In the genomic region with DNA sequence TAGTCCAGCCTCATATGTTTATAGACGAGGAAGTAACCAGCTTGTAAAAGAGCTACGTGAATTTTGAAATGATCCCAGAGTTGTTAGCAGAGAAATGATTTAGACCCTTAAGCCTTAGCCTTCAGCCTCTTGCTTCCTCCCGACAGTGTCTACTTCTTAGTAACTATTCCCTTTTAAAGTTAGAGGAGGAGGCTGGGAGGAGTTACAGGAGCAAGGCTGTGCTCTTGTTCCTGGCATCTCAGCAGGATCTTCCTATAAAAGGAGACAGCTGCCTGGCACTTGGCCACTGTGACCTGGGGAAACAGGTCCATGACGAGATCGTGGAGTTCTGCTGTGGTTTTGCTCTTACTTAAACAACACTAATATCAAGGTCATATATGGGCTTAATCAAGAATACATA, we compare ENCODE assay signal across 16 mouse cellular contexts.
DNase-seq lines count a peak whose midpoint lies in the region; ATAC-seq and TF ChIP-seq lines count a peak whose summit lies in the region.
"Had no signal": no experiment of that assay in that cellular context is flagged by ENCODE, and none has a peak within 500 bp of the region (broad histone marks: within the 10 kb centered on the region; RNA-seq: fewer than 3 reads in every experiment).

No protein-coding gene starts in this region.

- intact Hi-C loops in gastrocnemius, postnatal 36 days (cut with DNase I): no loop called here

- peak; percentile 52 for DNase-seq in intestine, embryonic 14.5 days (ENCODE audit: low spot score)
- peak; percentile 8 to 11 for DNase-seq in gastrocnemius, postnatal 36 days
- DNase-seq in kidney, postnatal 14 days: peak; percentile 65
- peak; percentile 72 for DNase-seq in urinary bladder, postnatal 14 days (ENCODE audit: low spot score)
- DNase-seq in B cell, adult 2 months: no peak
- DNase-seq in layer of hippocampus, postnatal 10 days (ENCODE audit: low spot score in 2 of 2): no peak
- DNase-seq: cerebellum, adult 8-10 months; lung, adult 2 months; right cerebral cortex, adult 18-20 months; thymus, postnatal 14 days had no signal

- no peak overlapping the region for H3K4me2 ChIP-seq in intestine, embryonic 14.5 days (ENCODE audit: low read length)
- H3K4me2 ChIP-seq in intestine, postnatal 0 days (replicated peaks; ENCODE audit: low read depth): no peak overlapping the region
- H3K4me2 ChIP-seq in hindbrain, embryonic 16.5 days (ENCODE audit: low read length): no peak overlapping the region
- H3K4me2 ChIP-seq: midbrain, embryonic 11.5 days had no signal

- TF ChIP-seq CTCF in intestine, postnatal 0 days (IDR thresholded peaks at IDR 0.05; ENCODE audit: low read depth): no peak

- H3K27me3 ChIP-seq in intestine, embryonic 14.5 days (replicated peaks; ENCODE audit: control insufficient read depth, insufficient read depth, low read length): no peaks in the 10 kb centered on the region
- no peaks in the 10 kb centered on the region for H3K27me3 ChIP-seq in intestine, postnatal 0 days (replicated peaks; ENCODE audit: control insufficient read depth, insufficient read depth, low read length)
- no peaks in the 10 kb centered on the region for H3K27me3 ChIP-seq in hindbrain, embryonic 16.5 days (replicated peaks; ENCODE audit: control insufficient read depth, insufficient read depth, low read length)
- H3K27me3 ChIP-seq: CH12.LX, Patski had no signal

- H3K27ac ChIP-seq in intestine, embryonic 14.5 days (ENCODE audit: low read depth): no peak overlapping the region
- no peak overlapping the region for H3K27ac ChIP-seq in intestine, postnatal 0 days (ENCODE audit: low read depth, low read length)
- no peak overlapping the region for H3K27ac ChIP-seq in hindbrain, embryonic 16.5 days (ENCODE audit: low read depth, low read length)
- H3K27ac ChIP-seq: forebrain, embryonic 10.5 days had no signal

- H3K9me3 ChIP-seq in intestine, embryonic 14.5 days (ENCODE audit: control insufficient read depth, low read length): no peaks in the 10 kb centered on the region
- no peaks in the 10 kb centered on the region for H3K9me3 ChIP-seq in intestine, postnatal 0 days (ENCODE audit: control insufficient read depth)
- H3K9me3 ChIP-seq in hindbrain, embryonic 16.5 days (ENCODE audit: control insufficient read depth, low read length): no peaks in the 10 kb centered on the region
- H3K9me3 ChIP-seq: forebrain, embryonic 10.5 days had no signal

- H3K4me1 ChIP-seq in intestine, embryonic 14.5 days (replicated peaks; ENCODE audit: control insufficient read depth, insufficient read depth, low read length): peaks cover 4% of the 10 kb centered on the region; the same call in 1 of the 2 replicates
- no peaks in the 10 kb centered on the region for H3K4me1 ChIP-seq in intestine, postnatal 0 days (replicated peaks; ENCODE audit: control insufficient read depth, insufficient read depth, low read length)
- H3K4me1 ChIP-seq in hindbrain, embryonic 16.5 days (ENCODE audit: control insufficient read depth, insufficient read depth, low read depth, low read length): no peaks in the 10 kb centered on the region
- H3K4me1 ChIP-seq: forebrain, embryonic 10.5 days had no signal

- ATAC-seq in intestine, embryonic 14.5 days (replicated peaks; ENCODE audit: low FRiP score, low TSS enrichment, low read depth): no peak
- ATAC-seq in intestine, postnatal 0 days: no peak
- no peak for ATAC-seq in hindbrain, embryonic 16.5 days
- ATAC-seq: Patski had no signal

- no peak overlapping the region for H3K9ac ChIP-seq in intestine, embryonic 14.5 days (ENCODE audit: low read length)
- H3K9ac ChIP-seq in intestine, postnatal 0 days (ENCODE audit: low read depth, low read length): no peak overlapping the region
- H3K9ac ChIP-seq in hindbrain, embryonic 16.5 days (ENCODE audit: low read depth, low read length): no peak overlapping the region

- no peak overlapping the region for H3K4me3 ChIP-seq in intestine, embryonic 14.5 days (ENCODE audit: low read depth, low read length)
- H3K4me3 ChIP-seq in intestine, postnatal 0 days (ENCODE audit: low read depth, low read length): no peak overlapping the region
- no peak overlapping the region for H3K4me3 ChIP-seq in hindbrain, embryonic 16.5 days (ENCODE audit: low read length)
- H3K4me3 ChIP-seq: forebrain, embryonic 10.5 days had no signal

- H3K36me3 ChIP-seq in intestine, embryonic 14.5 days (ENCODE audit: control insufficient read depth, insufficient read depth, low read length): no peaks in the 10 kb centered on the region
- no peaks in the 10 kb centered on the region for H3K36me3 ChIP-seq in intestine, postnatal 0 days (ENCODE audit: control insufficient read depth, insufficient read depth)
- no peaks in the 10 kb centered on the region for H3K36me3 ChIP-seq in hindbrain, embryonic 16.5 days (ENCODE audit: control insufficient read depth, insufficient read depth, low read length)
- H3K36me3 ChIP-seq: forebrain, embryonic 10.5 days had no signal

- WGBS in intestine, embryonic 14.5 days: 35% methylated on average over 5 of the region's 5 CpGs
- WGBS in intestine, postnatal 0 days: 41% methylated on average over 5 of the region's 5 CpGs
- WGBS in hindbrain, embryonic 16.5 days: 62% methylated on average over 5 of the region's 5 CpGs

Comparison
In these comparisons a context has a peak if more than half of its experiments do, and no peak if none do; other contexts are left out.
1. DNase-seq: peak in intestine, embryonic 14.5 days (single experiment), gastrocnemius, postnatal 36 days (2 of 2), kidney, postnatal 14 days (single experiment) and urinary bladder, postnatal 14 days (single experiment); none in B cell, adult 2 months (0 of 2) and layer of hippocampus, postnatal 10 days (0 of 2).